Mouse (Mus musculus) neural tube, embryonic 11.5 days (tissue): ENCODE results near the gene Gm20388. TPM values are rescaled to one million over a fixed set of nuclear protein-coding genes. Genes with fewer than 3 reads are reported as not detected.

Source experiments
- ATAC-seq: fragments of 200-750 bp; cut with Nextera tagmentation; 2 replicates; pipeline ENCODE4 v1.8.0; 2017; ENCODE audit warnings: moderate number of reproducible peaks, mild to moderate bottlenecking, moderate TSS enrichment, moderate library complexity; ENCODE audit not compliant: insufficient read depth, low FRiP score, low TSS enrichment
- DNase-seq: peaks from one replicate; pipeline ENCODE4 v3.0.0-alpha.2; 2015; ENCODE audit warnings: low spot score
- H3K27ac ChIP-seq: fragments of 300-500 bp; sonication (generic); 2 replicates; pipeline ENCODE4 v1.5.1; 2014; ENCODE audit warnings: low read depth, mild to moderate bottlenecking, low read length
- H3K27me3 ChIP-seq: fragments of 300-500 bp; sonication (generic); 2 replicates; pipeline ENCODE4 v1.6.1; 2014; ENCODE audit warnings: mild to moderate bottlenecking, low read length, mixed read lengths; ENCODE audit not compliant: control insufficient read depth, insufficient read depth
- H3K36me3 ChIP-seq: fragments of 300-500 bp; sonication (generic); 2 replicates; pipeline ENCODE4 v1.6.1; 2014; ENCODE audit warnings: mild to moderate bottlenecking, low read length, moderate library complexity, mixed read lengths; ENCODE audit not compliant: control insufficient read depth, insufficient read depth
- H3K4me1 ChIP-seq: fragments of 300-500 bp; sonication (generic); 2 replicates; pipeline ENCODE4 v1.6.1; 2014; ENCODE audit warnings: low read length, mixed read lengths; ENCODE audit not compliant: control insufficient read depth, insufficient read depth
- H3K4me2 ChIP-seq: fragments of 300-500 bp; sonication (generic); 2 replicates; pipeline ENCODE4 v1.6.1; 2014; ENCODE audit warnings: low read depth, mild to moderate bottlenecking, moderate library complexity
- H3K4me3 ChIP-seq: fragments of 300-500 bp; sonication (generic); 2 replicates; pipeline ENCODE4 v1.5.1; 2014; ENCODE audit warnings: low read depth, low read length
- H3K9ac ChIP-seq: fragments of 300-500 bp; sonication (generic); 2 replicates; pipeline ENCODE4 v1.6.1; 2014; ENCODE audit warnings: mild to moderate bottlenecking, low read length
- H3K9me3 ChIP-seq: fragments of 300-500 bp; sonication (generic); 2 replicates; pipeline ENCODE4 v1.6.1; 2016; ENCODE audit warnings: low read length; ENCODE audit not compliant: control insufficient read depth
- WGBS: fragments of 180-500 bp; shearing (Covaris S2); extraction: QIAGEN DNeasy Blood & Tissue Kit; methylation state at CpG from one replicate; pipeline ENCODE4 v1.1.7; 2014; 5-methylcytosine and 5-hydroxymethylcytosine counted together
- polyA plus RNA-seq: library from polyadenylated mRNA; unstranded; fragments of >200 nt; fragmentation: Nextera tagmentation; extraction: Ambion mirVana; gene quantifications from 2 replicates; pipeline ENCODE4 v1.2.1, GENCODE M21; 2014

Gm20388 gene
- polyA plus RNA-seq, 1 experiment from 2014 or later, result not detected

- H3K9ac ChIP-seq, result no peak overlapping the region
- no peaks in the 10 kb centered on the region for H3K27me3 ChIP-seq
- DNase-seq (no peak), ATAC-seq (no peak)
- no peak overlapping the region for H3K4me3 ChIP-seq
- no peaks in the 10 kb centered on the region for H3K9me3 ChIP-seq
- no peak overlapping the region for H3K4me2 ChIP-seq
- 75% methylated on average over 6 of the region's 6 CpGs for WGBS
- no peak overlapping the region for H3K27ac ChIP-seq
- no peaks in the 10 kb centered on the region for H3K36me3 ChIP-seq
- no peaks in the 10 kb centered on the region for H3K4me1 ChIP-seq
Measured at GRCm38 (mm10) chr8:121635534-121635933, 1724.9 kb downstream of the Gm20388 start.

GRCm38 (mm10) chr8:121636180-121636579, 1725.5 kb downstream of the Gm20388 start:
- DNase-seq (no peak), ATAC-seq (no peak)
- WGBS, result 88% methylated on average over 8 of the region's 8 CpGs
- Histone ChIP-seq H3K4me2 (no peak overlapping the region), H3K9ac (no peak overlapping the region), H3K27ac (no peak overlapping the region), H3K4me1 (no peaks in the 10 kb centered on the region), H3K27me3 (no peaks in the 10 kb centered on the region), H3K36me3 (no peaks in the 10 kb centered on the region), H3K9me3 (no peaks in the 10 kb centered on the region), H3K4me3 (no peak overlapping the region)

GRCm38 (mm10) chr8:121642804-121643203, 1732.2 kb downstream of the Gm20388 start:
- Histone ChIP-seq H3K9ac (peak overlapping the region; percentile 15; the same call in 1 of the 2 replicates), H3K27me3 (no peaks in the 10 kb centered on the region), H3K27ac (no peak overlapping the region), H3K36me3 (no peaks in the 10 kb centered on the region), H3K4me1 (peaks cover 15% of the 10 kb centered on the region), H3K9me3 (no peaks in the 10 kb centered on the region), H3K4me3 (no peak overlapping the region), H3K4me2 (no peak overlapping the region)
- no peak for ATAC-seq
- 81% methylated on average over 3 of the region's 3 CpGs for WGBS
- DNase-seq, result no peak

DNA sequence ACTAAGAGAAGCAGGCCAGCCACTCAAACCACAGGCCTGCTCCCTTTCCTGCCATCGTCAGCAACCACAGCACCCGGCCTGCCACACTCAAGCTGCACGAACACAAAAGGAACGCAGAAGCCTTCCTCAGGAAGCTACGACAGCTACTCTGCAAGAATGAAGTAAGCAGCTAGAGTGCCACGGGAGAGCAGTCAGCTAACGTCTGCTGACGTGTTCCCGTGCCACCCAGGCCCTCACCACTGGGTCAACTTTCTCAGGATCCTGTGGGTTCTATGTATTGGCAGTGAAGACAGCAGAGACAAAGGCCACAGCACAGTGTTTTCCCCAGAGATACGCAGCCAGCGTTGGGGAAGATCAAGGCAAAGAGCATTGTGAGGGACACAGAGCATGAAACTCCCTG, 1732.7 kb downstream of the Gm20388 start:
- ATAC-seq (no peak), DNase-seq (no peak)
- no peak overlapping the region for H3K4me2 ChIP-seq
- no peak overlapping the region for H3K4me3 ChIP-seq
- no peak overlapping the region; the same call in 1 of the 2 replicates for H3K9ac ChIP-seq
- H3K27me3 ChIP-seq, result no peaks in the 10 kb centered on the region
- 0 out of 2 replicates have a peak overlapping the region, but pooled peaks have one; percentile 14 for H3K27ac ChIP-seq
- H3K4me1 ChIP-seq, result peaks cover 18% of the 10 kb centered on the region
- WGBS, result 83% methylated on average over 11 of the region's 11 CpGs
- no peaks in the 10 kb centered on the region for H3K9me3 ChIP-seq
- H3K36me3 ChIP-seq, result no peaks in the 10 kb centered on the region

GRCm38 (mm10) chr8:121647511-121648215, 1737.0 kb downstream of the Gm20388 start:
- Histone ChIP-seq H3K4me1 (peaks cover 44% of the 10 kb centered on the region), H3K9ac (no peak overlapping the region), H3K4me3 (no peak overlapping the region), H3K36me3 (no peaks in the 10 kb centered on the region), H3K9me3 (no peaks in the 10 kb centered on the region), H3K27ac (no peak overlapping the region), H3K27me3 (no peaks in the 10 kb centered on the region), H3K4me2 (no peak overlapping the region)
- no peak for DNase-seq
- 88% methylated on average over 12 of the region's 12 CpGs for WGBS
- no peak for ATAC-seq

DNA sequence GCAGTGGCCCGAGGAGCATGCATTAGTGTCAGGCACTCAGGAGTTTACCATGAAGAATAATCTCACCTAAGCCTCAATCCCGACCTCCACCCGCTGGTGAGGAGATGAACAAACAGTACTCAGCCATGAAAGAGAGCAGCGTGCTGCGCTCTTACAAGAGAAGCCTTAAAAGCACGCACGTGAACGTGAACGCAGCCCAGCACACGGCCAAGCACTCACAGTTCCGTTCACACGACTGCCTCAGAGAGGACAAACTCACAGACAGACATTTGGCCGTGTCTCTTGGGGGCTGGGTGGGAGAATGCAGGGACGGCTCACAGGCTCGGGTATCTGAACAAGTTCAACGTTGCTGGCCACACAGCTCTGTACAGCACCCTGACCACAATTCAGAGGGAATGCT, 1737.8 kb downstream of the Gm20388 start:
- H3K4me1 ChIP-seq, result peaks cover 36% of the 10 kb centered on the region
- H3K9ac ChIP-seq, result no peak overlapping the region

GRCm38 (mm10) chr8:121649423-121649822, 1738.8 kb downstream of the Gm20388 start:
- Histone ChIP-seq H3K9ac (no peak overlapping the region; the same call in 1 of the 2 replicates), H3K27me3 (no peaks in the 10 kb centered on the region), H3K4me2 (peak overlapping the region; percentile 98), H3K27ac (no peak overlapping the region), H3K9me3 (no peaks in the 10 kb centered on the region), H3K4me3 (no peak overlapping the region), H3K36me3 (no peaks in the 10 kb centered on the region), H3K4me1 (peaks cover 41% of the 10 kb centered on the region)
- no peak for DNase-seq
- WGBS, result 81% methylated on average over 5 of the region's 5 CpGs
- no peak for ATAC-seq

More for the DNA sequence above, 1737.8 kb downstream of the Gm20388 start:
- no peak for ATAC-seq
- Histone ChIP-seq H3K36me3 (no peaks in the 10 kb centered on the region), H3K27me3 (no peaks in the 10 kb centered on the region), H3K27ac (no peak overlapping the region), H3K4me3 (no peak overlapping the region), H3K9me3 (no peaks in the 10 kb centered on the region), H3K4me2 (no peak overlapping the region)
- WGBS, result 75% methylated on average over 16 of the region's 16 CpGs
- DNase-seq, result no peak

GRCm38 (mm10) chr8:121649904-121650303, 1739.3 kb downstream of the Gm20388 start:
- Histone ChIP-seq H3K9me3 (no peaks in the 10 kb centered on the region), H3K4me1 (peaks cover 38% of the 10 kb centered on the region), H3K27me3 (no peaks in the 10 kb centered on the region), H3K36me3 (no peaks in the 10 kb centered on the region), H3K9ac (peak overlapping the region; percentile 47), H3K4me3 (peak overlapping the region; percentile 90), H3K4me2 (peak overlapping the region; percentile 98), H3K27ac (no peak overlapping the region)
- WGBS, result 62% methylated on average over 10 of the region's 10 CpGs
- ATAC-seq (no peak), DNase-seq (no peak)
